Mouse (Mus musculus): ENCODE measurements around the gene Zfp58.
"Not testable (repeated sequence)": the region's sequence is repeated elsewhere in the genome, so short reads cannot be mapped to it uniquely, and the experiment has no call there.

Gene Zfp58

DNA sequence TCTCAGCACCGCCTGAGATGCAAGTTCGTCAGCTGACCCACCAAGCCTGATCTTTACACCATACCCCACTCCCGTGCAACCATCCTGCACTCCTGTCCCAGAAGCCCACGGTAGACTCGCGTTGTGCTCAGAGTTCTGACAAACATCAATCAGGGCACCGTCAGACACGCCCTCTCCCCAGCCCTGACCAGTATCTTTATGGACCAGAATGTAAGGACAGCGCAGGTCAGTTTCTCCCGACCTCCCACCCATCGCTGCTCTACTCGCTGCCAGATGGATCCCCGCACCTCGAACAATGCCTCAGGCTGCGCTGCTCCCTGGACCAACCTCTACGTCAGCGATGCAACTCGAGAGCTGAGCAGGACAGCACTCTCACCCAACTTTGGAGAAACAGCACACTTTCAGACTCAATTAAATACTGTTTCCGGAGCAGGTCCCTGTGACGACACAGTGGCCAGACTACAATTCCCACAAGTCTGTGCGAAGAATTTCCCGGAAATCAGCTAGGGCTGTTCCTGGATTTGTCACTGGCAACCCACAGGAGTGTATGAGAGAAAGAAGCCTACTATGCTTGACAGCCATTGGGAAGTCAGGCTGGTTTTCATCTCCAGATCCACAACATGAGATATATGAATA is at the start of gene Zfp58:
Gene Zfp58 (minus strand): TSS at position 472 of the 636 bp plus-strand sequence.
- peak; percentile 93 for DNase-seq (ENCODE audit: low read depth, low spot score)

DNA sequence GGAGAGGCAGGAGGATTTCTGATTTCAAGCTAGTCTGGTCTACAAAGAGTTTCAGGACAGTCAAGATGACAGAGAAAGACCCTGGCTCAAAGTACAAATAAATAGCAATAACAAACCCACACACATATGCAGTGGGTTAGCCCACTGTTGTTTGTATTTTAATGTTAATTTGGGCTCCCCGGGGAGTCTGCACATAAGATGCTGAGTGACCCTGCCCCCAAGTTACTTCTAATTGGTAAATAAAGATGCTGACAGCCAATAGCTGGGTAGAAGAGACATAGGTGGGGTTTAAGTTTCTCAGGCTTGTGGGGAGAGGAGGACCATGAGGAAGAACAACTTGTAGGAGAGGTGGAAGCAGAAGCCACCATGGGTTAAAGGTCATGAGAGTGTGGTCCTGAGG is 45.6 kb upstream of the Zfp58 start:
- DNase-seq (ENCODE audit: low read depth, low spot score): peak; percentile 64

DNA sequence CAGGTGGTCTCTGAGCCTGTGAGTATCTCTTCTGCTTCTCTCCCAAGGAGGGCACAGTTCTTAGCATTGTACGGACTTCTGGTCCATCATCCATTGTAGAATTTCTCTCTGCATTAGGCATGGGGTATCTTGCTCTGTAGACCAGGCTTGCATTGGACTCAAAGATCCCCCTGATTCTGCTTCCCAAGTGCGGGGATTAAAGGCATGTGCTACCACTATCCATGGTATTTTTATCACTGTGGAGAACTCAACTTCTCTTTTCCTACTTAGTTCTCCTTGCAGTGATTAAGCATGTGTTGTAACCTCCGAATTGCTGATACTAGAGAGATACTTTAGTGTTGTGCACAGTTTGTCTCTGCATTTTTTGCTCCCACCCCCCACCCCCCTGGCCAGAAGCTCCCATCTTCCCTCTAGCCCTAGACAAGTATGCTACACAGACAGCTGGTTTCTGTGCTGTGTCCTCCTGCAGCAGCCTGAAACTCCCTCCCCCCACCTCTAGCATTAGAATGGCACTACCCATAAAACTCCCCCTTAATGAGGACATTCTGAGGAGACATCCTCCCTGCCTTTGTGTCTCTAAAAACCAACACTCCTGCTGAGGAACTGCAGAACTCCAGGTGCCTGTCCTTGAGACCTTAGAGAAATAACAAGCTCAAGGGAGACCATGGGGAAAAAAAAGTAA is 26.8 kb upstream of the Zfp58 start:
- peak; percentile 66 for DNase-seq (ENCODE audit: low read depth, low spot score)

DNA sequence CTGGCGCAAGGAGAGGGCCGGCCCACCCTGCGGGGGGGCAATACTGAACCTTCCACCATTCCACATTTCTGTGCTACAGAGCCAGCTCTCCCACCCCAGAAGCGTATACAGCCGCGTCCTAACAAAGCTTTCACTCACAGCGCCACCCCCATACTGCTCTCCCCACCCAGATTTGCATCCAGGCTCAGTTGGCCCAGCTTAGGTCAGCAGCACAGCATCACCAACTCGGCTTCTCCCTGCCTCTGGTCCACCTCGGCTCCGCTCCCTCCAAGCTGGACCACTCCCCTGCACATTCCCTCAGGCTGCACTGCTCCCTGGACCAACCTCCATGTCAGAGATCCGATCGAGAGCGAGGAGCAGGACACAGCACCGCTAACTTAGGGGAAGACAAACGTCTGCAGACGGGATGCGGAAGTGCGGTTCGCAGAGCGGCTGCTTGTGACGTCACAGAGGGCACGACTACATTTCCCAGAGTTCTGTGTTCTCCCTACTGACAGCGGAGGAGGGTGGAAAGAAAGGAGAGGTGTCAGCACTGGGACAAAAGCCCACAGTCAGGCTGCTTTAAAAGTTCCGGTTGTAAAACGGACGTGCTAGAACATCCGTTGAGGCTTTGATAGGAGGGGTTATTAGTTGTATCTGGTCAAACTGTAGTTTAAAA is 25.5 kb upstream of the Zfp58 start, which contains the start of the genes Gm26965 and Zfp87:
Gene Gm26965 (minus strand): TSS at position 399 of the 658 bp plus-strand sequence.
Gene Zfp87 (minus strand): TSS at position 425 of the 658 bp plus-strand sequence.
- DNase-seq (ENCODE audit: low read depth, low spot score): peak; percentile 97

DNA sequence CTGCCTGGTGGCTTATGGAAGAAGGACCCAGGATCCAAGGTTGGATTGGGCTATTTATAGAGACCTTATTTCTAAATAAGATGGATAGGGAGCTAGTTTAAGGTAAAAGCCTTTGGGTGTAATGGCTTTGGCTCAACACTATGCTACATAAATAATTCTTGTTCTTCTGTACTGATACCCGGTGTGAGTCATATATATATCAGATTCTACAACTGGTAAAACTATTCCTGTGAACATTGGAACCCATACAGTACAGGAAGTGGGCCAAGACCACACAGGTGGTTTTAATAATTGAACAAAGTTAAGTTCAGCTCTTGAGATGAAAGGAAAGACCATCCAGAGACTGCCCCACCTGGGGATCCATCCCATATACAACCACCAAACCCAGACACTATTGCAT is 553 bp upstream of the Zfp58 start:
- DNase-seq (ENCODE audit: low read depth, low spot score): no peak

DNA sequence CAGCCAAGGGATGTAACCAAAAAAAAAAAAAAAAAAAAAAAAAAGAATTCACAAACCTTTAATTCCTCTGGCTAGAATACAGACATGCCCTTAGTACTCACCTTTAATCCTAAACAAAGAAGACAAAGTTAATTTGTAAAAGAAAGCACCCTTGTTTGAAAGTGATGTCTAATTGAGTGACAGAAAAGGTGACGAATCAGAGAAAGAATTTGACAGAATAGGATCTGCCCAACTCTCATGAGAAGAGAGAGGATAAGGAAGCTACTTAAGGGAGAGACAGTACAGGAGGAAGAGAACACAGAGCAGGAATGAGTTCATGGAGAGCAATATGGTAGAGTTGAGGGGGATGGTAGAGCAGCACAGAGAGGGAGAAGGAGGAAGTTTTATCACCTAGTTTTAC is 4.7 kb downstream of the Zfp58 start:
- peak; percentile 72 for DNase-seq (ENCODE audit: low read depth, low spot score)

DNA sequence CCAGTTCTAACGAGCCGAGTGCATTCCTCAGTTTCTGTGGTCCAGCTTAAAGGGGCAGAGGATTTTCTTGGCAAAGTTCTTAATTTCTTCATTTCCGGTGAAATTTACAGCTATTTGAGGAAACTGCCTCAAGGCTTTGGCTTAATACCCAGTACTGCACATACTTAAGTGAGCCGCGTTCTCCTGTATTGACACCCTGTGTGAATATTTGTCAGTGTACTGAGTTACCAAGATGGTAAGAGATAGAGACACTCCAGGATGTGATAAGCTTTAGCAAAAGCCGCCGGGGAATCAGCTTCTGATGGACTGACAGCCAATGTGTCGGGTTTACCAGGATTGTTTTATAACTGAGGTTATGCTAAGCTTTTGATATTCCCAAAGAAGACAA is 15.9 kb downstream of the Zfp58 start:
- DNase-seq (ENCODE audit: low read depth, low spot score): no peak

DNA sequence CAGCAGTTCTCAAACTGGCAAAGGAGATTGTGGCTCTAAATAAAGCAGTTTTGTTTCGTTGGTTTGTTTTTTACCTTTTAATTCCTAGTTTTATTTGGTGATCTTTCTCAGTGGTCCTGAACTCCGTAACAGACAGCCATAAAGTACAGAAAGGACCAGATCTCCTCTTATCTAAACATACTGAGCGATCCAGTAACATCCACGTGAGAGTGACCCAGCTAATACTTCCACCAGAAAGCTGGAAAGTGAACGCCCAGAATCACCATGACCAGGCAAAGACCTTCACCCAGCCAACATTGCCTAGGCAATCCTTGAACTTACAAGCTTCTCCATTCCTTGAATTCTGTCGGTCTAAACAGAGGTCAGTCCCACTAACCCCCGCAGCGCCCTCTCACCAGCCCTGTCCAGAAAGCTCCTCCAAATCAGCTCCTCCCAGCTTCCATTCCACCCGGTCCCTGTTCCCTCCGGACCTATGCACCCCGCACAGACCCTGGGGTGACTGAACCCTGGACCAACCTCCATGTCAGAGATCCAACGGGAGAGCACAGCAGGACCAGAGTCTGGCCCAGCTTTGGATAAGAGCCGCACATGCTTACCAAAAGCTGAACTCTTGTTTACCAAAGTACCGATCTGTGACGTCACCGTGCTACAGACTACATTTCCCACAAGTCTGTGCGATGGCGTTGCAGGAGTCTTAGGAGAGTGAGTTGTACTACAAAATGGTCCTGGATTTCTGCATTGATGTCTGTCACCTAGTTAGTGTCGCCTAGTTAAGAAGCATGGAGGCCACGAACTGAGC is 16.5 kb downstream of the Zfp58 start, which contains the start of gene Zfp874b:
Gene Zfp874b (minus strand): TSS at position 634 of the 799 bp plus-strand sequence.
- peak; percentile 93 for DNase-seq (ENCODE audit: low read depth, low spot score)

DNA sequence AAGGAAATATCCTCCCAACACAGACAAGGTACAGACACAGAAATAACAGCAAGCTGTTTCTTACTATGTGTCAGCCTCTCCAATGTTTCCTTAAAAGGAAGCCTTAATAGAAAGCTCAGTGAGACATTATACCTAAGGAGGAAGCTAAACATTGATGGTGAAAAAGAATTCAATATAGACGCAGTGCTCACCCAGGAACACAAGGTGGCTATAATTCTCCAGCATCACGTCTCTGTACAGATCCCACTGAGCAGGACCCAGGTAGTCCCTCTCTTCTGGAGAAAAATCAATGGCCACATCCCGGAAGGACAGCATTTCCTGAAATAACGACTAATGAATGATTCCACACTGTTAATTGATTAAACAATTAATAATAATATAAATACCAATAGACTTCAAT is 18.8 kb downstream of the Zfp58 start:
- DNase-seq (ENCODE audit: low read depth, low spot score): no peak

DNA sequence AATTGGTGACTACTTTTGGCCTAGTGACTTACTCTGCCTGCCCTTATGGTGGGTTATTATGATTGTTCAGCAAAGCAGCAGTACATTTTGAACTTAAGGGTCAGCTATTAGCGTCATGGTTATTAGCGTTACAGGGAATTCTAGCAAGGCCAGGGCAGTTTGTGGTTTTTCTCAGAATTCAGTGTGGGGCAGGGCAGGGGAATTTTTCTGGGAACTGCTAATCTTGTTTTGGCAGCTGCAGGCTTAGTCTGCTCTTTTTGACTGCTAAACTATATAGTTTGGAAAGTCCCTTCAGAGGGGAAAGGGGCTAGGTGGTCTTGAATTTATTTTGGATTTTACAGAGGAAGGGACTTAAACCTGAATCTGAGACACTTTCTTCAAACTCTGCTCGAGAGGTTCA is 31.1 kb downstream of the Zfp58 start:
- DNase-seq (ENCODE audit: low read depth, low spot score): no peak

DNA sequence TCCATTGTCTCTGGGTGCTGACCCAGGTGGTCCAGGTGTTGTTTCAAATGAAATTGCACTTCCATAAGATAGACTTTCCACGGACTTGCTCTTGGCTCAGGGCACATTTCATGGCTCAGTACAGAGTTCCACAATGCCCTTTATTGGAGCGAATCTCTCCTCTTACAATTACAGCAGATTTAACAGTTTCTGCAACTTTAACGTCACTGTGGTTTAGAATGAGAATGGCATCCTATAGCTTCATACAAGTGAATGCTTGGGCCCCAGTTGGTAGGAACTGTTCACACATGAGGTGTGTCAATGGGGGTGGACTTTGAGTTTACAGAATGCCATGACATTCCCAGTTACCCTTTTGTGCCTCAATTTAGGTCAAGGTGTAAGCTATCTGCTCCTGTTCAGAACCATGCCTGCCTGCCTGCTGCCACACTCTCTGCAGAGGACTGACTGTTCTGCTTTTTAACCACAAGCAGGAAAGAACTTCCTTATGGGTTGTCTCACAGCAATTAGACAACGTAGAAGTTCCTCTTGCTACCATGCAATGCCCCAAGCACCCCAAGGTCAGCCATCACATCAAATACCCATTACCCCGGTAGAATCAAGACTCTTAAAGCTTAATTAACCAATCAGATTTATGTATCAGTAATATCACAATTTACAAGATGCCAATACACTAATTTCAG is 36.7 kb downstream of the Zfp58 start:
- not testable (repeated sequence) for DNase-seq (ENCODE audit: low read depth, low spot score)

DNA sequence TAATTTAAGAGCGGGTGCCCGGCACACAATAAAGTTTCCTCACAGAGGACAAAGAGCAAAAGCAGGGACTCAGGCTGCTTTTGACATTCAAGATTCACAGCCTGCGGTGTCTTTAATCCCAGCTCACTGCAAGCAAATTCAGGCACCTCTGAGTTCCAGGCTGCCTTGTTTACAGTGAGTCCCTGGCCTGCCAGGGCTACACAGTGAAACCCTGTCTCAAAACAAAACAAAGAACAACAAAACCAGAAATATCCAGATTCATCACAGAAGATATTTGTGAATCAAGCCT is 48.4 kb downstream of the Zfp58 start:
- DNase-seq (ENCODE audit: low read depth, low spot score): no peak

DNA sequence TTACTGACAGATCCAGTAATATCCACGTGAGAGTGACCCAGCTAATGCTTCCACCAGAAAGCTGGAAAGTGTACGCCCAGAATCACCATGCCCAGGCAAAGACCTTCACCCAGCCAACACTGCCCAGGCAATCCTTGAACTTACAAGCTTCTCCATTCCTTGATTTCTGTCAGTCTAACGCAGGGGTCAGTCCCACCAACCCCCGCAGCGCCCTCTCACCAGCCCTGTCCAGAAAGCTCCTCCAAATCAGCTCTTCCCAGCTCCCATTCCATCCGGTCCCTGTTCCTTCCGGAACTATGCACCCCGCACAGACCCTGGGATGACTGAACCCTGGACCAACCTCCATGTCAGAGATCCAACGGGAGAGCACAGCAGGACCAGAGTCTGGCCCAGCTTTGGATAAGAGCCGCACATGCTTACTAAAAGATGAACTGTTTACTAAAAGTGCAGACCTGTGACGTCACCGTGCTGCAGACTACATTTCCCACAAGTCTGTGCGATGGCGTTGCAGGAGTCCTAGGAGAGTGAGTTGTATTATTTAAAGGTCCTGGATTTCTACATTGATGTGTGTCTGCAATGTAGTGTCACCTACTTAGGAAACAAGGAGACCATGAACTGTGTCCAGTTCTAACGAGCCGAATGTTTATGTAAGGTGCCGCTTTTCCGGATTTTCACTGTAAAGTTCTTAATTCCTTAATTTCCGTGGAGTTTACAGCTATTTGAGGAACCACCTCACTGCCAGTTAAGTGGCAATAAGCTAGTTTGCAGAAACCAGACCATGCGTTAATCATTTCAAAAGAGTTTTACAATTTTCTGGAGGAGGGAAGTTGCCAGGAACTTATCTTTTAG is 49.0 kb downstream of the Zfp58 start, which contains the start of gene Zfp874a:
Gene Zfp874a (minus strand): TSS at position 453 of the 849 bp plus-strand sequence.
- DNase-seq (ENCODE audit: low read depth, low spot score): peak; percentile 85

All from ZHBTc4 (cell line).